Mouse (Mus musculus): ENCODE results near the gene Hmgb1.
"Not testable (repeated sequence)": the region's sequence is repeated elsewhere in the genome, so short reads cannot be mapped to it uniquely, and the experiment has no call there.

Hmgb1 gene

DNA sequence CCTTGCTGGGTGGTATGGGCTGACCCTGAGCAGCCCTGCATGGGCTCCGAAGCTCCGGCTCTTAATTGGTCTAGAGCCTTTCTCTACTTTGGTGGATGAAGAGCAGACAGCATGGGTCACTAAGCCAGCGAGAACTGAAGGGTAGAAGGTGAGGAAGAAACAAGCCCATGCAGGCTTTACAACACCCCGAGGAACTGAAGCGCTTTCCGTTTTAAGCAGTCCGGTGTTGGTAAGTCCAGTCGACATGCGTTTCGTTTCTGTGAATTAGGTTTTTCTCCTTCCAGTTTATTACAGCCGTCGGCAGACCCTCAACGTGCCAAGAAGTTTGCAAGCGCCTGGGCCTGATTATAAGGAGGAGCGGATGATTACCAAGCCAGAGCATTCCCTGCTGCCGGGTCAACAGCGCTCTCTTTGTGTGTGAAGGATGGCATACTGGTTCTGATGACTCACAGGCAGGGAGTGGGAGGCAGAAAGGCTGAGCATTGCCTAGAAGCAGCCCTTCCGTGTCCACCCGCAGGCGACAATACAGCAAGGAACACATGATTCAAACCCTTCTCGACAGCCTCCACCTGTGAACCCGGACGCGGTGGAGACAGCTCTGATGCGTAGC lies 40.4 kb downstream of the Hmgb1 start:
- no peak for DNase-seq

DNA sequence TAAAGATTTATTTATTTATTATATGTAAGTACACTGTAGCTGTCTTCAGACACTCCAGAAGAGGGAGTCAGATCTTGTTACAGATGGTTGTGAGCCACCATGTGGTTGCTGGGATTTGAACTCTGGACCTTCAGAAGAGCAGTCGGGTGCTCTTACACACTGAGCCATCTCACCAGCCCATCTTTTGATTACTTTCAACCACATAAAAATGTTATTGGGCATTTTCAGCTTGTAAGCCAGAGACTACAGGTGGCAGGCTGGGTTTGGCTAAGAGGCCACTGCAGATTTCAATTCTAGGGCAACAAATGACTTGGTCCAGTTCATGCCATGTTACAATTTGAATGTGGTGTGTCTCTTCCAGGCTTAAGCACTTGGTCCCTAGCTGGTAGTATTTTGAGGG lies 43.1 kb downstream of the Hmgb1 start:
- DNase-seq = not testable (repeated sequence)

DNA sequence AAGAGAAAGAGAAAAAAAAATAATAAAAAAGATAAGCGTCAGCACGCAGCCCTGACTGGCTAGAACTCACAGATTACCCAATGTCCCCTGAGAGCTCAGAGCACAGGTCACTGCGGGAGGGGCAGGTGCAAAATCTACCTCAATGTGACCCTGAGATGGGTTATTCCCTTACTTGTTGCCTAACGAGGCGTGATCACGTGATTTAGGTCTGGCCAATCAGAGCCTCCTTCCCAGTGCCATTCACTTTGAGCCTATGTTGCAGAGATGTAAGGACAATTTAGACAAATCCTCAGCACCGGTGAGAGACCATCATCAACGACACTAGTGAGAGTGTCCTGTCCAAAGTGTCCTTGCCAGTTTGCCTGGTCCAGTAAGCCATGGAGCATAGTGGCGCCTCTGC lies 44.0 kb downstream of the Hmgb1 start:
- no peak for DNase-seq

DNA sequence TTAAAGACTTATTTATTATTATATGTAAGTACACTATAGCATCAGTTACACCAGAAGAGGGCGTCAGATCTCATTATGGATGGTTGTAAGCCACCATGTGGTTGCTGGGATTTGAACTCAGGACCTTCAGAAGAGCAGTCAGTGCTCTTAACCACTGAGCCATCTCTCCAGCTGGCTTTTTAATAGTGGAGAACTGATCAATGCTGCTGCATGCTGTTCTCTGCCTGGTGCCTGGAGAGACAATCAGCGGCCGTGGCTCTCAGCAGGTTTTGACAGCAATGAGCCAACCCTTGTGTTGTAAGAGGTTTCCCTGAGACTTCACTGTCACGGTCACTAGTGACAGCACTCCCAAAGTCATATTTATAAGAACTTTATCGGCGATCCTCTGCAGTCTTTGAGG lies 46.2 kb downstream of the Hmgb1 start:
- not testable (repeated sequence) for DNase-seq

DNA sequence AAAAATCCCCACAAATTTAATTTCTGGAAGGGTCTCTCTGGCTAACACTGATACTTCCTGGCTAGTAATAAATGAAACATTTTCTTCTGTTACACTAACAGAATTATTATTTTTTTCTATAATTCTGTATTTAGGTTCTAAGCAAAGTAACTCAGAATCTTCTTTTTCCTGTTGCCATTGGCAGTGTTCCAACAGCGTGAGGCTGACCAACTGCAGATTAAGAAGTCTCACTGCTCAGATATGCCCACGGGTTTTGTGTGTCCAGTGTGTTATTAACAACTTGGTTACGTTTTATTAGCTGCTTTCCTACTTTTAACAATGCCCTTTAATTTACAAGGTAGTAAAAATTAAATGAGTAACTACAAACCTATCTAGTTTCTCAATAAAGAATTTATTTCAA lies 46.8 kb downstream of the Hmgb1 start:
- no peak for DNase-seq

DNA sequence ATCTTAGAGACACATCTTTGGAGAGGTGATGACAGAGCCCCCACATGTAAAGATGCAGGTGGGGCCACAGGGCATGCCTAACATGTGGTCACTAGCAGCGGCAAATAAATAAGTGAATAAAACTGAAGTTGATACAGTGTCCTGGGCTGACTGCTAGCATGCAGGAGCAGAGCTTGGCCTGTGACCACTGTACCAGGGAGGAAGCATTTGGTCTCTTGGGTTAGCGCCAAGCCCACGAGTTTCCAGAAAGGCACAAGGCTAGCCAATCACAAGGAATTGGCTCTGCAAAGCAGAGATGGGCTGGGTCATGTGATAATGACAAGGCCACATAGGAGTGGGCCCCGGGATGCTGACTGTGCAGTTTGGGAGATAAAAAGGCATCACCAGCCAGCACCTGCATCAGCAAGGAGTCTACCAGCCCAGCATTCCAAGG lies 47.3 kb downstream of the Hmgb1 start:
- DNase-seq = no peak

DNA sequence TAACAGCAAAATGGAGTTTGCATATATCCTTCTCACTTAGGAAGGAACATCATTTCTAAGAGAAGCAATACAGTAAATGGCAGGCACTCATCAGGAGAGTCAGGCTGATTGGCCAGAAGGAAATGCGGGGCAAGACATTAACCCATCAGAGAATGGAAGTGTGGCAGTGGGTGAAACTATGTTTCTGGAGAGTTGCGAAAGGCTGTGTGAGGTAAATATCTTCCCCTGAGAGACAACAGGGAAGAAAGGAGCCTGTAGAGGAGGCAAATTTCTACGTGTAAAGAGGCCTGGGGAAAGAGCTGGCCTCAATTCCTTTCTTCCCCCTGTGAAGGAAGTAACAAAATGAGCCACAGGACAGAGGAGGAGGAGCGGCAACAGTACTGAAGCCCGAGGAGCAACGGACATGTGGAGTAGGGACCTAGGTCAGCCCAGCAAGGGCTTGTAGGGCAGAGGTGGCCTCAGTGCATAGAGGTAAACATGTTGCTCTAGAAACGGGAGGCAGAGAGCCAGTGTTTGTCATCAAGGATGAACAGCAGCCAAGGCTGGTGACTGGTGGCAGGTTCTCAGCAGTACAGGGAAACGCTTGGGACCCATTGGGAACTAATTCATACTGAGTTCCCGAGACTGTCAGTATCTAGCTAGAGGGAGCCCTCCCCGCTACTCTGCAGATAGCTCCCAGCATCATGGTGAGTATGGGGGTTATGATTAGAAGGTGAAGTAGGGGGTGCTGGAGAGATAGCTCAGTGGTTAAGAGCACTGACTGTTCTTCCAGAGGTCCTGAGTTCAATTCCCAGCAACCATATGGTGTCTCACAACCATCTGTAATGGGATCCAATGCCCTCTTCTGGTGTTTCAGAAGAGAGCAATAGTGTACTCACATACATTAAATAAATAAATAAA lies 48.6 kb downstream of the Hmgb1 start:
- no peak for DNase-seq

DNA sequence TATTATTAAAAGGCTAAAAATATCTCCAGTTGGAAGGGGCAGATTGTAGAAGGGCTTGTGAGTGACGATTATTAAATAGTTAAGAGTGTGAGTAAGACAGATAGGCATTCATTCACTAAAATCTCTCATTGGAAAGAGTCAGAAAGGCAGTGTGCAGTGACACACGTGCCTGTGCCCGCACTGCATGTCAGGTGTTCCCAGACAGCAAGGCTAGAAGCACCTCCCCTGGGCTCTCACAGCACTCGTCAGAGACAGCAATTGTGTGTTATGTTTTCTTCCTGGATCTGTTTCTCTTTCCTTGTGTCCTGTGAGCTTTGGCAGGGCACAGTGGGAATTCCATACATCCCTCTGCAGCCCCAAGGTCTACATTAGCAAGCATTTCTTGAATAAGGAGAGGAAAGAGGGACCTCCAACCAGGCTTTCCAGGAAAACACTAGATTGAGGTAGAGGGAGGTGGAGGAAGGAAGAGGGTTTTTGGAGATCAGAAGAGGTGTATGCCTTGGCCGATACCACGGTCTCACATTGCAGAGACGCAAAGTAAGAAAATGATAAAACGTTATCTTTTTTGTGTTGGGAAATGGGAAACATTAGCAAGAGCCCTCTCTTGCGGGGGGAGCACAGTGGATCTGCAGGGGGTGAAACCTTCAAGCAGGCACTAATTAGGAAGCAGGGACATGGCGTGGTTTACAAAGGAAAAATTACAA lies 49.4 kb downstream of the Hmgb1 start:
- DNase-seq = no peak

DNA sequence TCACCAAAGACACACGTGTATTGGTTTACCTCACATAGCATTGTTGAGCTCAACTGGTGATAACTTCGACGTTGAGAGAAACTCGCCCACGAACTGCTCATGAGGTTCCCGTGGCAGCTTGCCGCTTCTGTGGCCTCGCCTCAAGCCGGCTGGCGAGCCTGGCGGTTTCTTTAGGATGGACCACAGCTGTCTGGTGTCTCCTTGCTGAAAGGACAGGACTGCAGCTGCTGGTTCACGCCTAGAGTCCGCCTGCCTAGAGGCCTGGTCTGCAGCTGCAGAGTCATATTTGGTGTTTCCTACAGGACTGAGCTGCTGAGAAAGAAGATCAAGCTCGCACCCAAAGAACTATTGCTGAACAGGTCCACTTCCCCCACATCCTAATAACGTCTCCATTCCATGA lies 55.8 kb downstream of the Hmgb1 start:
- no peak for DNase-seq

DNA sequence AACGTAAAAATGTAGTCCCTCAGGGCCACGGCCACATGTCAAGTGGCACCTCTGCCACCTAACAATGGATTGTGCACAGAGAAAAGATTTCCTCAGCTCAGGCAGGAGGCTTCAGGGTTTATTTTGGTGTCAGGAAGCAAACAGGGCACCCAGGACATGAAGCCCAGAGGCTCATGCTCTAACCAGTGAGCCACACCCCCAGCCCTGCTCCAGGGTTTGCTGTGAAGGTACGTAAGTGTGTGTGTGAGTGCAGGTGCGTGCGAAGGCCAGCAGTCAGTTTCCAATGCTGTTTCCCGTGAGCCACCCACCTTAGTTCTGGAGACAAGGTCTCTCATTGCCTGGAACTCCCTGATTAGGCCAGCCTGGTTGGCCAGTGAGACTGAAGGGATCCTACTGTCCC lies 60.5 kb downstream of the Hmgb1 start:
- DNase-seq = no peak

DNA sequence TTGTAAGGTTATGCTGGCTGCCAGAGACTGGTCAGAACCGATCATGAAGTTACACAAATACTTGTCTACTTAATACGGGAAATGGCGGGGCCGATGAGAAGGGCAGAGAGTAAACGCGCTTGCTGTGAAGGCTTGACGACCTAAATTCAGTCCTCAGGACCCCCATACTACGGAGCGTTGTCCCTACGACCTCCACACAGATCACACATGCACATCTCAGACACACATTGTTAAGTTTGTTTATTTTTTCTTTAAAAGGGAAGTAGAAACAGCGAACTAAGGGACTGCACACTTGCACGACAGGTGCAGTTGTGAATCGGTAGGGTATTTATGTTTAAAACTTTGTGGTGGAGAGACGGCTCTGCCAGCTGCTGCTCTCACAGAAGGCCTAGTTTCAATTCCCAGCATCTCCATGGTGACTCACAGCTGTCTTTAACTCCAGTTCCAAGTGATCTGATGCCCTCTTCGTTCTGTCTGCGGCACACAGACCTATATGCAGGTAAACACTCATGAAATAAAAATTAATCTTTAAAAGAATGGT lies 64.9 kb downstream of the Hmgb1 start:
- DNase-seq = no peak

DNA sequence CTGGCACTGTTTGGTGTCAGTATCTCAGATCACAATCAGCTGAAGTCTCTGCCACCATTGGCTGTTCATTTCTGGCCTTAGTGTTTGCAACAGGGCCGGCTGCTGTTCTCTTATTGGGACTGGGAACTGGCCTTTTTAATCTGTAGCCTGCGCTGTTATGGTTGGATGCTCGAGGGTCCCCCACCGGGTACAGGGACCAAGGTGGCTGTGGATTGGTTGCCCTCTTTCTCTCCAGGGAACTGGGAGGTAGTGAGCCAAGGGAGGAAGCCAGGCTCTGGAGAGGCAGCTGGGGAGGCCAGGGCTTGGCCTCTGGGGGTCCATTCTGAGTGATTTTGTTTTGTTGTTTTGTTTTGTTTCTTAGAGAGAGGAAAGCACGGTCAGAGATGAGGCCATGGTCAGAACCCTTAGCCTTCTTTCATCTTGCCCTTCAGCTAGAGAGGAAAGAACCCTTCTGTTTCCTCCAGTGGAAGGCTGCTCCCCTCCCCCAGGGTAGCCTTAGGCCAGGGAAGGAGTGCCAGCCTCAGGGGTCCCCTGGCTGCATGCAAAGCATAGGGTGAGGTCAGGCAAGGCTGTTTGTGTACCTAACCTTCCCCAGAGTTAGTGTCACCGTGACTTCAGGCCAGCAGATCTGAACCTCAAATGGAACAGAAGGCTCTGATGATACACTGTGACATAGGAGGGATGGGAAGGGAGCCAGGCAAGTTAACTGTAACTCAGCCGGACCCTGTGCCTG lies 66.3 kb downstream of the Hmgb1 start:
- DNase-seq = no peak

DNA sequence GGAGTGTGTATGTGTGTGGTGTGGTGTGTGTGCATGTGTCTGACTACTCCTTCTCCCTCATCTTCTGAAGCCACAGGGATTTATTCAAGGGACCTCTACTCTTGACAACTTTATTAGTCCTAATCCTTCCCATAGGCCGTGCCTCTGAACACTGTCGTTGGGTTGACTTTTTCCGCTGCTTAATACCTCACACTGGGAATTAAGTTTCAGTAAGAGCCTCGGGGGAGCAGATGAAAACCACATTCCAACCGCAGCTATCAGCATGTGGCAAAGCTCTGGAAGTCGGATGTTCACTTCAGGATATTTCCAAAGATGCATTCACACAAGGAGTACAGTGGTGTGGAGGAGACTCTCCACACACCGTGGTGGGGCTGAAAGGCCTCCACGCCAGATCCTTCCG lies 69.7 kb downstream of the Hmgb1 start:
- DNase-seq = no peak

DNA sequence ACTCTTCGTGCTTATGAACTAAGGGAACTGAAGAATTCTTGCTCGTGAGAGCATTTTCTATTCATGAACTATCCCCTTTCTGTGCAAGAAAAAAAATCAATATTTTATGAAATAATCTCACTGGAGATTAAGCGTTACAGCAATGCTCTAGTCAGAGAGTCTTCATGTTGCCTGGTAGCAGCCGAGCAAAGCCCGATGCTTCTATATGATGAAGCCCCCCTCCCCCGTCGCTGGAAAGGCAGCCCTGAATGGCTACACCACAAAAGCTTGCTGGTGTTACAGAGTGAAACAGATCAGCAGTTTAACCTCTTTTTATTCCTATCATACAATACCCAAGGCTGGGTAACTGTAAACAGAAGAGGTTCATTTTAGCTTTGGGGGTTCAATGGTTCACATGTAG lies 70.3 kb downstream of the Hmgb1 start:
- no peak for DNase-seq

DNA sequence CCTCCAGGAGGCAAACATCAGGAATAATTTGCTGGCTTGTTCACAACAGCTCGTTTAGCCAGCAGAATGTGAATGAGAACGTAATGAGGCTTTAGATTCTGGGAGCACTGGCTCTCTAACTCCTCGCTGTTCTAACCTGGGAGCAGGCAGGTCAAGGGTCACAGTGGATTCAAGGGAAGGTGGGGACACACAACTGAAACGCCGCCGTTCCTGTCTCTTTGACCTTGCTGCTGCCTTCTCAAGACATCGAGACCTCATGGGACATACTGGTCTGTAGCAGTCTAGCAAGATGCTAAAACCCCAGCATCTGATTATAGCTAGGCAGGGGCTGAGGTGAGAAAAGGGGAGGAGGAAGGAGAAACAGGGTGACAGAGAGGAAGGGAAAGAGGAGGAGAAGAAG lies 70.8 kb downstream of the Hmgb1 start:
- no peak for DNase-seq

DNA sequence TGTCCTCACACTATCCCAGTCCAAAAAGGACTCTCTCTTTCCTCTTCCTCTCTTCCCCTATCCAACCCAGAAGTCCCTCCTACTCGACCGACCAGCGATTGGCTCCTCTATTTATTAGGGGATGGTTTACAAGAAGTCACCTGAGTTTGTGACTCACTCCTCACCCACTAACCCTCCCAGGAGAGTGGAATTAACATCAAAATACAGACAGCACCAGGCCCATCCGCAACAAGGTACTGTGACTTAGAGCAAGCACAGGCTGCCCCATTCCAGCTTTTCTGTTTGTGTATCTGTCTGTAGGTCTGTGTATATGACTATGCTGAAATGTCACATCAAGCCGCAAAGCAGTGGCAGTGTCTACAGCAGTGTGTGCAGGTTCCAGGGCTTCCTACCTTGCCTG lies 71.7 kb downstream of the Hmgb1 start:
- DNase-seq = no peak

DNA sequence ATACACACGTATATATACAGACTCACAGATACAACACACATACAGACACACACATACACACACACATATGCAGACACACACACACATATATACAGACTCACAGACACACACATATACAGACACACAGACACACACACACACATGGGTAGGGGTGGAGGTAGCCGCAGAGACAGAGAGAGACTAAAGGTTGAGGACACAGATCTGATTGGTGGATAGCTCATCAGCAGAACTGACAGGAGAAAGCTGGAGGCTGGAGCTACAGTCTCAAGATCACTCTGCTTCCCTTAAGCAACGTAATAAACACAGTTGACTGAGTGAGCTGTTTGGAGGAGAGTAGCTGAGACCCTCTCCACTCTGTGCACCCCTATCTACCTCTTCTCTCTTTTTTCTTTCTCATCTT lies 75.1 kb downstream of the Hmgb1 start:
- DNase-seq = no peak

DNA sequence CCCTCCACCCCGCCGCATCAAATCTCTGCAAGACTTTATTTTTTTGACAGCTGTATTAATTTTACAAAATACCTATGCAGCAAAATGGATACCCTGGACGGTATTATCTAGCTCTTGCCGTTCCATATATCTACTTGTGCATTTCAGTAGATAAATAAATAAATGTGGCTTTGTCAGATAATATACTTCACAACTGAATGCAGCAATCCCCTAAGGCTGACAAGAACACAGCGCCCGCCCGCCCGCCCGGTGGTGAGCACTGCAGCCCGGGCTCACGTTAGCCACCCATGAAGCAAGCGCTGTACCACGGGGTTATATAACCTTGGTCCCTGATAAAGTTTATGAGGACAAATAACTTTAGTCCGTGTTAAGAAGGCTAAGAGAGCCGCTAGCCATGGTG lies 76.1 kb downstream of the Hmgb1 start:
- DNase-seq = no peak

DNA sequence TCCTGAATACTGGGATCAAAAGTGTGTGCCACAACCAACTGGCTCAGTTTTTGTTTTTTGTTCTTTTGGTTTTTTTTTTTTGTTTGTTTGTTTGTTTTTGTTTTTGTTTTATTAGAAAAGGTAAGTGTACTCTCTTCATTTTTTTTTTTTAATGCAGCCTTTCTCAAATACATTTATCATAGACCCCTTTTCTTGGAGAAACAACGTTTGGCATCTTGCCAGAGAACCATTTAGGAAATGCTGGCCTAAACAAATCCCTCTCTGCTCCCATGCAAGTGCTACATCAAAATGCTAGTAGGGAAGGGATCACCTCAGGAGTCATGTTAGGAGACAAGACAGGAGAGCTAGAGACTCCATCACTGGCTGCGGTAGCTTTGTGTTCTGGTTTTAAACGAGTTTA lies 76.7 kb downstream of the Hmgb1 start:
- no peak for DNase-seq

DNA sequence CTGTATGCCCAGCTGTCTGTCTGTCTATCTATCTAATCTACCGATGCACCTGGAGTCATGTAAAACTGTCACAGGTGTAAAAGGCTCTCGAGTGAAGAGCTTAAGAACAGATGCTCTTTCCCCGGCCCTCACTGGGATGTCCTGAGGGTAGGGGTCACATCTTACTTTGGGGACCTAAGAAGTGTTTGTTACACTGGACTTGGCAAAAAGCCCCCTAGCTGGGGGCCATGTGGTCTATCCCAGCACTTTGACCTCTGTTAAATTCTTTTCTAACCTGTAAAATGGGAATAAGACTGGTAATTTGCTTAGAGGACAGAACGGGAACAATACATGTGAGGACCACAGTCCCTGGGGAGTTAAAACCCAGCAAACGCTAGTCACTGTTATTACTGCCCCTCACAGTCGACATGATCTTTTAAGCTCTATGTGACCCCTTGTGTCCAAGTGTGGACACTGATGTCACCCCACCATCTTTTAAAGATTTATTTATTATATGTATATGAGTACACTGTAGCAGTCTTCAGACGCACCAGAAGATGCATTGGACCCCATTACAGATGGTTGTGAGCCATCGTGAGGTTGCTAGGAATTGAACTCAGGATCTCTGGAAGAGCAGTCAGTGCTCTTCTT lies 80.1 kb downstream of the Hmgb1 start:
- DNase-seq = no peak

DNA sequence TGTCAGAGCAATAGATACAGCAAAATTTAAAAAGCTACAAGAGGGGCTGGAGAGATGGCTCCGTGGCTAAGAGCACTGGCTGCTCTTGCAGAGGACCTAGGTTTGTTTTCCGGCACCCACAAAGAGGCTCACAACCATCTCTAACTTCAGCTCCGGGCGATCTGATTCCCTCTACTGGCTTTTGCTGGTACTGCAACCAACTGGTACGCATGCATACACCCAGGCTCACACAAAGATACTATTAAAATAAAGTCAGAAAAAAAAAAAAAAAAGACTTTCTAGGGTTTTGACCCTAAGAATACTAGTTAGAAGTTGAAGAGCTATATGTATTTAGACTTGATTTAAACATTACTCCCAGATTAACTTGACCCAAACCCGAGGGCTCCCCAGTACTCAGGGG lies 82.4 kb downstream of the Hmgb1 start:
- DNase-seq = no peak

DNA sequence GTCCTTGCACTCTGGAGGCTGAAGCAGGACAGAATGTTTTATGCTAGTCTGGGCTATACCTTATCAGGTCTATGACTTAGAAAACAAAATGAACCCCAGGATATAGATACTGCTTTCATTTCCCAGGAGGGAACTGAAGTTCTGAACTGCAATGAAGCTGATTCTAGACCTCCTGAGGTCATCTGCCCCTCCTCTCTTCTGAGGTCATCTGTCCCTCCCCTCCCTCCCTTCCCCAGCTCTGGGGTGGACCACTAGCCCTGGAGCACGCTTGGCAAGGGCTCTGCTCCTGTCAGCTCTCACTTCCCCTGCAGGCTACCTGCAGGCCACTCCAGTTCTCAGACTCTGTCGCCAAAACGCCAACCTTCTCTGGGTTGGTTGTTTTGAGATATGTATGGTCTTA lies 84.2 kb downstream of the Hmgb1 start:
- DNase-seq = no peak

DNA sequence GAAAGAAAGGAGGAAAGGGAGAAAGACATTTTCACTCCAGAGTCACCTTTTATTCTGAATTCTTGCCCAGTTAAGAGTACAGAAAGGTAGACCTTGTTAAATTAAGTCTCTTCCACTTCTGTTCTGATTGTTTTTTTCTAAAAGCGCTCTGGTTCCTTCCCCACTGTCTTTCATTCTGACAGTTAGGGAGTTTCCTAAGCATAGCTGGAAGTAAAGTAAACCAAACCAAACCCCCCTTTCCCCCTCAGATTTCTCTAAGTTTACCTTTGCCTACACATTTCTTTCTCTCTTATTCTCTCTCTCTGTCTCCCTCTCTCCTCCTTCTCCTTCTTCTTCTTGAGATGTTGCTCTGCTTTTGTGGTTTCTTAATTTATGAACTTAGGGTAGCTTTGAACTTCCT lies 85.3 kb downstream of the Hmgb1 start:
- no peak for DNase-seq
